Mouse (Mus musculus) heart, postnatal 0 days (tissue): Measurements from ENCODE around the gene Cdk6.

Source experiments
- CTCF ChIP-seq: IDR thresholded peaks from 2 replicates; pipeline ENCODE4 v1.5.1; 2016; ENCODE audit warnings: antibody characterized with exemption, control low read depth, low read depth
- EP300 ChIP-seq: IDR thresholded peaks from 2 replicates; pipeline ENCODE4 v1.6.1; 2016; ENCODE audit warnings: antibody characterized with exemption, low read depth

- TF ChIP-seq EP300 (no peak), CTCF (no peak)
Observed at GRCm38 (mm10) chr5:3511097-3511795, 170.0 kb downstream of the Cdk6 start.
